Mouse (Mus musculus) neural tube, embryonic 15.5 days (tissue): Measurements from ENCODE around the gene Fsip1. TPM values are rescaled to one million over a fixed set of nuclear protein-coding genes. Genes with fewer than 3 reads are reported as not detected.

Experiments used
- ATAC-seq: fragments of 200-750 bp; cut with Nextera tagmentation; 2 replicates; pipeline ENCODE4 v1.8.0; 2017; ENCODE audit warnings: mild to moderate bottlenecking, moderate TSS enrichment, moderate library complexity; ENCODE audit not compliant: low FRiP score
- H3K27ac ChIP-seq: fragments of 300-500 bp; sonication (generic); replicated peaks from 2 replicates; pipeline ENCODE4 v1.5.1; 2015; ENCODE audit warnings: mild to moderate bottlenecking, inconsistent platforms
- H3K27me3 ChIP-seq: fragments of 300-500 bp; sonication (generic); replicated peaks from 2 replicates; pipeline ENCODE4 v1.6.1; 2015; ENCODE audit warnings: inconsistent platforms
- H3K36me3 ChIP-seq: fragments of 300-500 bp; sonication (generic); 2 replicates; pipeline ENCODE4 v1.6.1; 2015; ENCODE audit warnings: inconsistent platforms
- H3K4me1 ChIP-seq: fragments of 300-500 bp; sonication (generic); 2 replicates; pipeline ENCODE4 v1.6.1; 2015; ENCODE audit warnings: inconsistent platforms
- H3K4me2 ChIP-seq: fragments of 300-500 bp; sonication (generic); 2 replicates; pipeline ENCODE4 v1.6.1; 2015; ENCODE audit warnings: inconsistent platforms, mild to moderate bottlenecking, moderate library complexity
- H3K4me3 ChIP-seq: fragments of 300-500 bp; sonication (generic); replicated peaks from 2 replicates; pipeline ENCODE4 v1.5.1; 2015; ENCODE audit warnings: mild to moderate bottlenecking, inconsistent platforms
- H3K9ac ChIP-seq: fragments of 300-500 bp; sonication (generic); replicated peaks from 2 replicates; pipeline ENCODE4 v1.6.1; 2015; ENCODE audit warnings: mild to moderate bottlenecking, inconsistent platforms
- H3K9me3 ChIP-seq: fragments of 300-500 bp; sonication (generic); replicated peaks from 2 replicates; pipeline ENCODE4 v1.6.1; 2016; ENCODE audit warnings: inconsistent platforms
- WGBS: fragments of 180-500 bp; shearing (Covaris S2); methylation state at CpG from one replicate; pipeline ENCODE4 v1.1.7; 2015; ENCODE audit warnings: mixed read lengths; 5-methylcytosine and 5-hydroxymethylcytosine counted together
- polyA plus RNA-seq: library from polyadenylated mRNA; unstranded; fragments of >200 nt; fragmentation: Nextera tagmentation; extraction: Ambion mirVana; gene quantifications from 2 replicates; pipeline ENCODE4 v1.2.1, GENCODE M21; 2015

Fsip1 gene
- polyA plus RNA-seq, 1 experiment from 2014 or later, result 2.3 TPM

DNA sequence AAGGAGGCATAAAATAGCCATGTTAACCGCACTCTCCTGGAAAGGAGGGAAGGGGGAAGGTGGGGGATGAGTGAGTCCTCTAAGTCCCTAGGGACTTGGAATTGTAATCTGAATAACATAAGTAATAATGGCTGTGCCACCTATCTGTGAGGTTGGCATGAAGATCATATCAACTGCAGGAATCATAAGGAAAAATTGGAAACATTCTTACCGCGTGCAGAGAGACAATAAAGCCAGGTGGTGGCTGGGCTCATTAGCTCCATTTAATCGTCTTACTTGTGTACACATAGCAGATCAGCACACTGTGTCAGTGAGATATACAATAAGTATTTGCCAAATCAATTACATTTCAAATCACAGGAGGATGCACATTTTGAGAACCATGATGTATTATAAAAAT lies 52.1 kb downstream of the Fsip1 start:
- no peak overlapping the region for H3K9ac ChIP-seq
- H3K4me1 ChIP-seq, result peaks cover 34% of the 10 kb centered on the region
- peak overlapping the region; percentile 81 for H3K27ac ChIP-seq
- WGBS, result 27% methylated on average over 4 of the region's 4 CpGs
- H3K36me3 ChIP-seq, result no peaks in the 10 kb centered on the region
- no peaks in the 10 kb centered on the region for H3K27me3 ChIP-seq
- H3K4me3 ChIP-seq, result no peak overlapping the region
- no peak; the same call in 1 of the 2 replicates for ATAC-seq
- H3K4me2 ChIP-seq, result peak overlapping the region; percentile 42; the same call in 1 of the 2 replicates
- no peaks in the 10 kb centered on the region for H3K9me3 ChIP-seq

GRCm38 (mm10) chr2:118203739-118204461 lies 52.9 kb downstream of the Fsip1 start:
- Histone ChIP-seq H3K4me3 (no peak overlapping the region), H3K27me3 (no peaks in the 10 kb centered on the region), H3K9me3 (no peaks in the 10 kb centered on the region), H3K4me2 (peak overlapping the region; percentile 42), H3K36me3 (no peaks in the 10 kb centered on the region), H3K27ac (peak overlapping the region; percentile 81), H3K9ac (no peak overlapping the region), H3K4me1 (peaks cover 34% of the 10 kb centered on the region)
- peak; percentile 83 for ATAC-seq
- 1% methylated on average over 16 of the region's 16 CpGs for WGBS

DNA sequence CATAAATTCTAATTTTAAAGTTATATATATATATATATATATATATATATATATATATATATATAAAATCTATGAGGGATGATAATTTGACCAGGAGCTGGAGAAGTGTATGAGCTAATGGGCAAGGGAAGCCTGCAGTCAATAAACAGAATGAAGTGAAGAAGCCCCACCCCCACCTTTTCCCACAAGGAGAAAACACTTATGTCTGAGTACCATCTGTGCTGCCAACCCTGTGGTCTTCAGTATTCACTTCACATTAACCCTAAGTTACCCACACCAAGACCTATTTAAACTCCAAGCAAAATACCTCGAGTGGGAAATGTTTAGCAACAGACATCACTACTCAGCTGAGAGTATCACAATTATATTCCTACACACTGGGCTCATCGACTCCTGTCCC lies 53.8 kb downstream of the Fsip1 start:
- Histone ChIP-seq H3K27me3 (no peaks in the 10 kb centered on the region), H3K9me3 (no peaks in the 10 kb centered on the region), H3K4me1 (peaks cover 34% of the 10 kb centered on the region), H3K4me3 (no peak overlapping the region), H3K36me3 (no peaks in the 10 kb centered on the region), H3K9ac (no peak overlapping the region), H3K4me2 (no peak overlapping the region), H3K27ac (peak overlapping the region; percentile 81)
- no peak for ATAC-seq
- WGBS, result 25% methylated on average over 2 of the region's 2 CpGs

- H3K4me1 ChIP-seq, result peaks cover 34% of the 10 kb centered on the region
- no peaks in the 10 kb centered on the region for H3K27me3 ChIP-seq
- no peaks in the 10 kb centered on the region for H3K36me3 ChIP-seq
- H3K9ac ChIP-seq, result no peak overlapping the region
- H3K4me3 ChIP-seq, result no peak overlapping the region
- H3K9me3 ChIP-seq, result no peaks in the 10 kb centered on the region
- ATAC-seq, result no peak
- no peak overlapping the region for H3K27ac ChIP-seq
- H3K4me2 ChIP-seq, result no peak overlapping the region
Measured at GRCm38 (mm10) chr2:118201983-118202382, 54.8 kb downstream of the Fsip1 start.

DNA sequence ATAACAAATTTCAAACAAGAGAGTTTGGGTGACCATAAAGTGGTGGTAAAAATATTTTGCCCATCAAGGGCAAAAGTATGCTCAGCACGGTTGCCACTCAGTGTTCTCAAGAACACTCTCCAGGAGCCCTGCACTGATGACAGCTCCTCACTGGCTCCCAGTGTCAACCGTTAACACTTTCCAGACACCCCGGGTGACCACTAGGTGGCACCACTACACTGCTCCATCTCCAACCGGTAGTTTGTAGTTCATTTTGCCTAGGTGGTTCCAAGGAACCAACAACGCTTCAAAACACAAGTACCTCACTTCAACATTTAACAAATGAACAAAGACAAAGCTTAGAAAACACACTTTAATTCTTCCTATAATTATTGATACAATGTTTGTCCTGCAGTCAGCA lies 56.9 kb downstream of the Fsip1 start:
- Histone ChIP-seq H3K4me1 (peaks cover 28% of the 10 kb centered on the region), H3K4me2 (no peak overlapping the region), H3K27me3 (no peaks in the 10 kb centered on the region), H3K4me3 (no peak overlapping the region), H3K9me3 (no peaks in the 10 kb centered on the region), H3K36me3 (no peaks in the 10 kb centered on the region), H3K27ac (no peak overlapping the region), H3K9ac (no peak overlapping the region)
- no peak for ATAC-seq
- WGBS, result 10% methylated on average over 5 of the region's 5 CpGs

DNA sequence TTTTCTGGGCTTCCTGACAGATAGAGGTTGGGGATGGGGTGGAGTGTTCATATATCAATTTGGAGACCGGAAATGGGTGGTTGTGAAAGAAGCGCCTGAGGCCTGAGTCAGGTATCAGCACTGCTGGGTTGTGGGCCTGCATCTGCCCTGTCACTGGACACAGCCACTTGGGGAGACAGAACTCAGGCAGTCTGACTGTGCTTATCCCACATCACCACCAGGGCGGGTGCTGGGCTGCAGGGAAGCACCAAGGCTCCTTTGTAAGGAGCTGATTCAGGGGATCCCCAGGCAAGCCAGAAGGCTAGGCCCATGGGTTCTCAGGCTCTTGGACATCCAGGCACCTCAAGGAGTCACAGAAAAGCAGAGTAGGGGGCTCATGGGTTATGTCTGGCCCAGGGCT lies 59.8 kb downstream of the Fsip1 start:
- Histone ChIP-seq H3K36me3 (no peaks in the 10 kb centered on the region), H3K9me3 (no peaks in the 10 kb centered on the region), H3K4me2 (no peak overlapping the region), H3K27ac (no peak overlapping the region), H3K4me1 (0 out of 2 replicates have a peak, but pooled peaks cover 2% of the 10 kb centered on the region), H3K27me3 (no peaks in the 10 kb centered on the region), H3K9ac (no peak overlapping the region), H3K4me3 (no peak overlapping the region)
- ATAC-seq, result no peak
- WGBS, result 90% methylated on average over 3 of the region's 3 CpGs

GRCm38 (mm10) chr2:118182136-118182535 lies 74.6 kb downstream of the Fsip1 start:
- ATAC-seq, result no peak
- Histone ChIP-seq H3K36me3 (no peaks in the 10 kb centered on the region), H3K27ac (no peak overlapping the region), H3K4me2 (no peak overlapping the region), H3K4me1 (peaks cover 2% of the 10 kb centered on the region; the same call in 1 of the 2 replicates), H3K27me3 (no peaks in the 10 kb centered on the region), H3K4me3 (no peak overlapping the region), H3K9ac (no peak overlapping the region), H3K9me3 (no peaks in the 10 kb centered on the region; the same call in 1 of the 2 replicates)
- WGBS, result 95% methylated on average over 2 of the region's 2 CpGs

DNA sequence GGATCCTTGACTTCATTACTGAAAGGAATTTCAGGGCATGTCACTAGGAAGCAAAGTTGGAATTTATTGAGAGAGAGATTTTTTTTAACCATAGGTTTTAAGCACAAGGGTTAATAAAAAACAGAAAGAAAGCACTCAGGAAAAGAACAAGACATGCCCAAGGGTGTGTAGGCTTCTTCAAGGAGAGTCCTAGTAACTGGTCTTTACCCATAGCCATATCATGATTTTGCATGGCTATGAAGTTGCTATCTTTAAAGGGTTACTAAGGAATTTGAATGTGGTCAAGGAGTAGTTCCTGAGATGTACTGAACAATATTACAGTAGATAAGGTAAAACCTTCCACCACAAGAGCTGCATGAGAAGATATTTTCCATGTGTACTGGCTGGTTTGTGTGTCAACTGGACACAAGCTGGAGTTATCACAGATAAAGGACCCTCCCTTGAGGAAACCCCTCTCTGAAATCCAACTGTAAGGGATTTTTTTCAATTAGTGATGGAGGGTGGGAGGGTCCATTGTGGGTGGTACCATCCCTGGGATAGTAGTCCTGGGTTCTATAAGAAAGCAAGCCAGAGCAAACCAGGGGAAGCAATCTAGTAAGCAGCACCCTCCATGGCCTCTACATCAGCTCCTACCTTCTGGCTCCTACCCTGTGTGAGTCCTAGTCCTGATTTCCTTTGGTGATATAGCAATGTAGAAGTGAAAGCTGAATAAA lies 76.7 kb downstream of the Fsip1 start:
- Histone ChIP-seq H3K27ac (no peak overlapping the region), H3K4me2 (peak overlapping the region; percentile 41), H3K4me1 (peaks cover 2% of the 10 kb centered on the region; the same call in 1 of the 2 replicates), H3K27me3 (no peaks in the 10 kb centered on the region), H3K9ac (no peak overlapping the region), H3K4me3 (no peak overlapping the region), H3K36me3 (no peaks in the 10 kb centered on the region), H3K9me3 (no peaks in the 10 kb centered on the region)
- ATAC-seq, result no peak

DNA sequence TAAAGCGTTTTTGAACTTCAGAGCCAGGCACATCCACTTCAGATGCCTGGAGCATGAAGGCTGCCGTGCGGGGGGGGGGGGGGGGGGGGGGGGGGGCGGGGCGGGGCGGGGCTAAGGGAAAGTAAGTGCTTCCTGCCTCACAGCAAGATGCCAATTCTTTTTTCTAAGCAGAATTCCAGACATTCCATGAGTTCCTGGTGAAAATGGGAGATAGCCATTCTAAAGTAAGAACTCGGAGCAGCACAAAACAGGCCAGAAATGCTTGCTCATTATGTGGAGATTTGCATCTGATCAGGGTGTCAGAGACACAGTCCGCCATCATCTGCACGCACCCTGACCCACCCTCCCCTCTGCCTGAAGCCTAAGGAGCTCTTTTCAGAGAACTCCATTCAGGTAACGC lies 77.3 kb downstream of the Fsip1 start:
- peak overlapping the region; percentile 41 for H3K4me2 ChIP-seq
- ATAC-seq, result no peak
- no peaks in the 10 kb centered on the region for H3K36me3 ChIP-seq
- H3K9me3 ChIP-seq, result no peaks in the 10 kb centered on the region
- no peaks in the 10 kb centered on the region for H3K27me3 ChIP-seq
- 1% methylated on average over 5 of the region's 10 CpGs for WGBS
- no peak overlapping the region for H3K9ac ChIP-seq
- no peak overlapping the region for H3K27ac ChIP-seq
- no peak overlapping the region for H3K4me3 ChIP-seq
- peaks cover 2% of the 10 kb centered on the region; the same call in 1 of the 2 replicates for H3K4me1 ChIP-seq

DNA sequence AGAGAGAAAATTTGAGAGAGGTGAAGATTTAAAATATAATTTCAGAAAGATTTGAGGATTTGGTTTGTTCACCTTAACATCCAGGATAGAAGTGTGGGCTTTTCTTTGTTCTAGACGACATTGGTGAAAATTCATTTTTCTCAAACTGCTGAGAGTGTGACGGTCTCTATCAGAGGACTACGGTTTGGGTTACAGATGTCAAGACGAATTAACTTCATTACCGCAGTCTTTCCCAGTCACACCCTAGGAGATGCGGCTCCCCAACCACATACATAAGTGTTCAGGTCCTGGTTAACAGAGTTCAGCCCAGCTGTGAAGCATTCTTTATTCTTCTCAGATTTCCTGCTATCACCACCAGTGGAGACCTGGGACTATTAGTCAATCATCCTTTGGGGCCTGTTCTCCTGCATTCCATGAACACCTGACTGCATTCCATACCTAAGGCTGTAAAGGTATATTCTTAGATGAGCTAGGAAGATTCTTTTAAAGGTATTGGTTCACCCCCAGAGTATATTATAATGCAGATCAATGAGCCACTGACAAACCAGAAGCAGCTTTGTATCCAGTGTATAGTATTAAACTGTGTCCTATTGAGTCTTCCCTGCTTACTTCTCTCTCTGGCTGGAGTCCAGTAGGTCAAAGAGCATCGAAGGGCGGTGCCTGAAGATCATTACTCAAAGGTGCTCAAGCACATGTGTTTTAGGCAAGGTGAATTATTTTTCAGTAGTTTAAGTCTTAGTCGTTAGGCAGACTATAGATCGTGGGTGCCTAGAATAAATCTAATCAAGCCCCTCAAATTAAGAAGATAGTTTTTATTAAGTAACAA lies 82.0 kb downstream of the Fsip1 start:
- no peak overlapping the region for H3K27ac ChIP-seq
- peaks cover 2% of the 10 kb centered on the region; the same call in 1 of the 2 replicates for H3K4me1 ChIP-seq
- no peak for ATAC-seq
- H3K9ac ChIP-seq, result no peak overlapping the region
- H3K36me3 ChIP-seq, result no peaks in the 10 kb centered on the region
- no peak overlapping the region for H3K4me2 ChIP-seq
- H3K9me3 ChIP-seq, result no peaks in the 10 kb centered on the region
- H3K27me3 ChIP-seq, result no peaks in the 10 kb centered on the region
- 89% methylated on average over 10 of the region's 10 CpGs for WGBS
- no peak overlapping the region for H3K4me3 ChIP-seq

DNA sequence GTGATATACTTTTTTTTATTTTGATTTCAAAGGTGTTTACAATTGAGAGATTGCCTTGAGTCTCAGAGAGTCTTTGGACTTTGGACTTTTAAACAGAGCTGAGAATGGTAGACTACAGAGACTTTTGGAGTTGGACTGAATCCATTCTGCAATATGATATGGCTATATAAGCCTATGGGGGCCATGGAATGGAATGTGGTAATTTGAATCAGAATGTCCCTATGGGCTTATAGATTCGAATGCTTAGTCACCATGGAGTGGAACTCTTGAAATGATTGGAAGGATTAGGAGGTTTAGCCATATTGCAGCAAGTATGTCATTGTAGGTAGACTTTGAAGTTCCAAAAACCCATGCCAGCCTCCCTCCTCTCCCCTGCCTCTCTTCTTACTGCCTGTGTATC lies 88.5 kb downstream of the Fsip1 start:
- no peak for ATAC-seq
- H3K4me3 ChIP-seq, result no peak overlapping the region
- no peak overlapping the region for H3K4me2 ChIP-seq
- no peaks in the 10 kb centered on the region for H3K36me3 ChIP-seq
- H3K27me3 ChIP-seq, result no peaks in the 10 kb centered on the region
- no peaks in the 10 kb centered on the region for H3K9me3 ChIP-seq
- 58% methylated on average over 1 of the region's 1 CpGs for WGBS
- H3K27ac ChIP-seq, result no peak overlapping the region
- no peak overlapping the region for H3K9ac ChIP-seq
- no peaks in the 10 kb centered on the region for H3K4me1 ChIP-seq
